Mouse (Mus musculus) urinary bladder, postnatal 4 days (tissue): ENCODE measurements at regions not wholly inside any gene's neighbourhood (a gene's known extent, or its start where the extent isn't known, plus 50 kb on each side); places are given as distances from the start of the nearest gene placed in this dataset.

Experiments used
- DNase-seq, 2 experiments: peaks; one replicate each; pipeline ENCODE4 v3.0.0; 2021 to 2022; ENCODE audit warnings: low spot score in 2 of 2

- DNase-seq = no peak
Measured at GRCm38 (mm10) chr8:116133503-116133902, 371.3 kb upstream of the Dynlrb2 start.

DNA sequence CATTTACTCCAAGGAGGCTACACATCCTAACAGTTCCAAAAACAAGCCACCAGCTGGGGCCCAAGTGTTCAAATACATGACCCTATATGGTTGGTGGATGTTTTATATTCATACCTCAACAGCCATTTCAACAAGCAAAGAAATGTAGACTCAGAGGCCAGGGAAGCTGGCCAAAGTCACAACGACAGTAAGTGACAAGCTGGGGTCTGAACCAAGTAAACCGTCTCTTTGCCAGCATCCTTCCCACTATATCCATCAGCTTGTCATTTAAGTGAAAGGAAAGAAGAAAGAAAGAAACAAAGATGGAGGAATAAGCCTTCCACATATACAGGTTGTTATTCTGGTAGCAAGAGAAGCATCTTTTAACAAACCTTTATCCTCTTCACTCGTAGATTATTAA, 371.7 kb upstream of the Dynlrb2 start:
- DNase-seq = no peak

DNA sequence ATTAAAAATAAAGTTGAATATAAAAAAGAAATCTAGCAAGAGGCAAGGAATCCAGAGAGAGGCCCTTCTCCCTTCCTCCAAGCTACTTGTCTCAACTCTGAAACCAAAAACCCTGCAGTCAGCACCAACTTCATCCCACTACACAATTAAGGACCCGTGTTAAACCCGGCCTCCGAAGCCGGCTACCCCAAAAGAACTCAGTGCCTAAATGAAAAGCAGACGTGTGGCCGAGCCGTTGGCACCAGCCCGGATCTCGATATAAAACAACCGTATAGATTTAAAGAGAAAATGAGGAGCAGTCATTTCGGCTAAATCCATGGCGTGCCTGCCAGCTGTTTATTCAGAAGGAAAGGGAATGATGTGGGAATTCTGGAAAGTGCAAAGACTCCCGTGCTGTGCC, 384.7 kb upstream of the Dynlrb2 start:
- no peak for DNase-seq

DNA sequence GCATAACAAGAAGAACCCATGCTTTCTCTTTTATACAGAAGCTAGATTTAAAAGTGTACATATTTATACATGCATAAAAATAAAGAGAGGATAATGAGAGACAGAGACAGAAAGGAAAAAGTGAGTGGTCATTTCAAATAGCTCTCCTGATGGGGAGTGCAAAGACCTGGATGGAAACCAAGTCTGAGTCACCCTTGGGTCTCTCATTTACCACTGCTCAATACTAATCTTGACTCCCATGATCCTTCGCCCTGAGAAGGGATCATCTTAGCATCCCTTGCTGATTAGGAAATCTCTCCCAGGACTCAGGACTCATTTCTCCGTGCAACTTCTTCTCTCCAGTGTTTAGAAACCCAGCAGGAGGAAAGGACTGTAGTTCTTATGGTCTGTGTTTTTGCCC, 386.9 kb upstream of the Dynlrb2 start:
- DNase-seq = no peak

GRCm38 (mm10) chr8:116116625-116117024, 388.1 kb upstream of the Dynlrb2 start:
- no peak for DNase-seq

DNA sequence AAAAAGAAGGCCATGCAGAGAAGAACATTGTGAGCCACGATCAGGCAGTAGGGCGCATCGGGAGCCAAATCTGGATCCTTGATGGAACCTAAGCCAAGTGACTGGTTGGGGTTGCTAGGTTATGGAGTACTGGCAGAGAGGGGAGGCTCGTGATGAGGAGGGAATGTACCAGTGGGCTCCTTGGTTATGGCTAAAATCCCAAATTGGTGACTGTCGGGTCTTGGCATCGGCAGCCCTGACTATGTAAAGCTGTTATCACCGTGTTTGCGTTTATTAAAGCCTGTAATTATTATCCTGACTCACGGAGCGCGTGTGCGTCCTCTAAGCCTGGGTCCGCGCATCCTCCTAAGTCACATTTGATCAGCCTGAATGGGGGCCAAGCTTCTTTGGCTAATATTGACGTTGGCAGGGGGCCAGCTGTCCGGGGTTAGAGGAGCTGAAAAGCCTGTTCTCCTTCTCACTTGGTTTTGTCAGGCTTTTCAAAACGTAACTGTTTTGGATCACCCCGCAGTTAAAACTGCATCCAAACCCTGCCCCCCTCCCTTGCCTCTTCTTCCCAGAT, 388.9 kb upstream of the Dynlrb2 start:
- DNase-seq = peak; percentile 73 to 83

DNA sequence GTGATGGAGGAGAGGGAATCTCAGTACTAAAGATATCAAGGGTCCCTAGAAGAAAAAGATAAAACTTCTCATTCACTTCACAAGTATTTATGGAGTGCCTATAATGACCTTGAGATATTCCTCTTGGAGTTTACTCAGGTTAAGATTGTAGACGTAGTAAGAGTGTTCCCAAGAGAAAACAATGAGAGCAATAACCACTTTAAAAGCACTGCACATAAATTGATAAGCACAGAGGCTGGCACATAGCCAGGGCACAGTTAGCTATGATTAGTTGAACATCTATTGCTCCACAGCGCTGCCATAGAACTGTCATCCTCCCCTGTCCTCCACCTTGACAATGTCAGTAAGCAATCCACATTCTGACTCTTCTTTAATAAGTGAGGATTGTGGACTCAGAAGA, 389.8 kb upstream of the Dynlrb2 start:
- no peak for DNase-seq

GRCm38 (mm10) chr8:116114502-116114901, 390.3 kb upstream of the Dynlrb2 start:
- DNase-seq = peak in 1 of 2 experiments; percentile 49

DNA sequence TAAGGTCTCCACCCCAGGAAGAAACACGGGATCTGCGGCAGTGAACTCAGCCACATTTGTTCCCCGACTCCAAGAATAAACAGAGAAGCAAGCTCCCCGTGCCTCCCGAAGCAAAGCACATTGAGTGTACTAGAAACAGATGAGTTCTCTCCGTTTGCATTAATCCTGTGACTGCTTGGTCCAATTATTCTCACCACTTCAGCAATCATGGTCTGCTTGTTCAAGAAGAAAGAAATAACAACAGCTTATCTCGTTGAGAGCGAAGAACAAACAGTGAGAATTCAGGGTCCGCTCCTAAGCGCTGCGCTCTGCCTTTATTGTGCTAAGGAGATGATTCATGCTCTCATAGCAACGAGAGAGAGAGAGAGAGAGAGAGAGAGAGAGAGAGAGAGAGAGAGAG, 393.6 kb upstream of the Dynlrb2 start:
- no peak for DNase-seq

GRCm38 (mm10) chr8:116096666-116097065, 389.1 kb upstream of the Maf start:
- no peak for DNase-seq

GRCm38 (mm10) chr8:116083156-116083555, 375.6 kb upstream of the Maf start:
- DNase-seq = no peak

GRCm38 (mm10) chr8:116078849-116079407, 371.3 kb upstream of the Maf start:
- no peak for DNase-seq

- no peak for DNase-seq
Measured at GRCm38 (mm10) chr8:116071497-116071896, 363.9 kb upstream of the Maf start.

GRCm38 (mm10) chr8:116069538-116069937, 361.9 kb upstream of the Maf start:
- DNase-seq = no peak

GRCm38 (mm10) chr8:116067978-116068375, 360.4 kb upstream of the Maf start:
- DNase-seq = no peak

DNA sequence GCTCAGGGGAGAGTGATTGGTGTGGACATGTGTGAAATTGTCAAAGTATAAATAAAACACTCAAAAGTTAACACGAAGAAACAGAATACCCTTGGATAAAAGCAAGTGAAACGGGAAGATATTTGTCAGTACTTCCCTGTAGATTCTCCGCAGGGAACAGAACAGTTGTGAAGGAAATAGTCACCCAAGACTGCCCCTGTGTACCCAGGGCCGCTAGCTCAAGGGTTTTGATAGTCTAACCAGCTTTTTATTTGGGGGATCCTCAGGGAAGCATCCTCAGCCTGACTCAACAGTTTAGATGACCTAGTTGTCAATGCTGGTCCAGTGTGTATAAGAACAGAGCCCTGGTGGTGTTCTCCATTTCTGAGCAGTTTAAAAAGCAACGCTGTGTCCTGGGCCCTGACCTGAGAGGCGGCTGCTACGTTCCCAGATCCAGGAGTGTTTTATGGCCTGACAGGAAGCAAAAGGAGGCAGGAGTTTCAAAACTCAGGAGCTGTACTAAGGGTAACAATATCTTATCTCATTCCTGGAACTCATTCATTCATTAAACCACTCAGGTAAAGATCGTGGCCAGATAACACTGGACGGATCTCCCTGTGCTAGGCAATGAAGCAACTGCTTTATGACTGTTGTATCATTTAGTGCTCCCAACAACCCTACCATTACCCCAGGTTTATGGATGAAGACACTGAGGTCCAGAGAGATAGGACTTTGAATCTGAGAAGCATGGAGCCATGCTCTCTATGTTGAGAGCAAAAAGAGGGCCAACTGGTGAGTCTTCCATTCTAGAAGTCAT, 359.8 kb upstream of the Maf start:
- no peak for DNase-seq

DNA sequence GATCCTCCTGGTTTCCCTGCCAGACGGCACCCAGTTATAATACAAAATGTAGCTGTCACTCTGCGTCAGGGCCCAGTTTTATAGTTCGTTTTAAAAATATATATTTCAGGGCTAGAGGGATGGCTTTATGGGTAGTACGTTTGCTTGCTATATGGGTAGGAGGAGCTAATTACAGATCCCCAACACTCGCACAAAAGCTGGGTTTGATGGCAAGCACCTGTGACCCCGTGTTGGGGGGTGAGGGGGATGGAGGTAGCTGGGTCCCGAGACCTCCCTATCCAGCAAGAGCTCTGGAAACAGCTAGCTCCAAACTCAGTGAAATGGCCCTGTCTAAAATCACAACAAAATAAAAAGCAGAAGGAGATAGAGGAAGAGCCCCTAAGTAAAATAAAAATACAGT, 358.3 kb upstream of the Maf start:
- DNase-seq = no peak

GRCm38 (mm10) chr8:116065327-116065726, 357.7 kb upstream of the Maf start:
- no peak for DNase-seq

GRCm38 (mm10) chr8:116064562-116064961, 357.0 kb upstream of the Maf start:
- no peak for DNase-seq

DNA sequence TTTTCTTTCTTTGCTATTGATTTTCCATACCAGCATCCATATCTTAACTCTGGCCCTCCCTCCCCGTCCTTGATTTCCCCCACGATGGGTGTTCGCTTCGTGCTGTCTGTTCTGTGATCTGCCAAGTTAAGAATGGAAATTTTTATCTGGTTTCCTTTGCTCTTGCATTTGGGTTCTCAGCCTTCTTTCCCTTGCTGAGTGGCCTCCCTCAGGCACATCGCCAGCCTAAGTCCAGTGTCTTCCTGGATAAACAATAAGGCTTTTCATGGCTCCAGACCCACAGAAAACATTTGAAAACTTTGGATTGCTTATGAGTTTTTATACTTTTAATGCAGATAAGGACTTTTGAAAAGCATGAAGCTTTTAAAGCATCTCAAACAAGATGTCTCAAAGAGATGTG, 355.9 kb upstream of the Maf start:
- no peak for DNase-seq

GRCm38 (mm10) chr8:116053483-116053882, 345.9 kb upstream of the Maf start:
- no peak for DNase-seq

GRCm38 (mm10) chr8:116053043-116053442, 345.4 kb upstream of the Maf start:
- no peak for DNase-seq

- DNase-seq = no peak
Measured at GRCm38 (mm10) chr8:116048480-116048879, 340.9 kb upstream of the Maf start.
